Mouse (Mus musculus) neutrophil, adult 59 days (primary cell): Measurements from ENCODE around the gene Ash1l. TPM values are rescaled to one million over a fixed set of nuclear protein-coding genes. Genes with fewer than 3 reads are reported as not detected.

Experiments
- total RNA-seq, 2 experiments: library from RNA; stranded (reverse); gene quantifications; 1 replicate in 1 of 2; 2 replicates in 1 of 2; pipeline ENCODE4 v1.2.4; 2023

Gene Ash1l
- total RNA-seq = 10 to 100 TPM; 39.4 to 39.7 TPM

DNA sequence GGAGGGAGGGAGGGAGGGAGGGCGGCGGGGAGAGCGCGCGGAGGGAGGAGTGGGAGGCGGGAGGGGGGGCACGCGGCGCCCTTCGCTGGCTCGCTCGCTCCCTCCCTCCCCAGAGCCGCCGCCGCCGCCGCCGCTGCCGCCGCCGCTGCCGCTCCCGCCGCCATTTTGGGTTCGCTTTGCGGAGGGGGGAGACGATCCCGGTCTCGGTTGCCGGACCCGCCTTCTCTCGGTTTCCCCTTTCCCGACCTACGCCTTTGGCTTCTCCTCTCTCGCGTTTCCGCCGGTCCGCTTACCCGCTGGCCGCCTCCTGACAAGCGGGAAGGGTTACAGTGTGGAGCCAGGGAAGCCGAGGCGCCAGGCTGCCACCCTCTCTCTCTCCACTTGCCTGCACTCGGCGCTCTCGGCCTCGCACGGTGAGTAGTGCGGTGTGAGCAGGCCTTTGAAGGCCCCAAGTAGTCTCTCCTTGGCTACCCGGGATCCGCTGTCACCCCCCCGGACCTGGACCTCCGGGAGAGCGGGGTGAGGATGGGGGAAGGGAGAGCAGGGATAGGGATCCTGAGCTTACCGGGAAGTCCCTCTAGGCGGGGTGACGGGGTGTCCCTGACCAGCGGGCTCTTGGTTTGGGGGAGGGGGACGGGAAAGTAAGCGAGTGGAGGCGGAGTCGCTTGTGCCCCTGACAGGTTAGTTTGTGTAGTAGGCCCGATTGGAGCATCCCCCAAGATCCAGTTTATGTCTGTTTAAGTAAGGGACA is at the start of gene Ash1l, which contains the start of gene Dap3:
Ash1l (plus strand) TSS at position 47 of the 751 bp plus-strand sequence.
Dap3 (minus strand) TSS at position 606 of the 751 bp plus-strand sequence.

DNA sequence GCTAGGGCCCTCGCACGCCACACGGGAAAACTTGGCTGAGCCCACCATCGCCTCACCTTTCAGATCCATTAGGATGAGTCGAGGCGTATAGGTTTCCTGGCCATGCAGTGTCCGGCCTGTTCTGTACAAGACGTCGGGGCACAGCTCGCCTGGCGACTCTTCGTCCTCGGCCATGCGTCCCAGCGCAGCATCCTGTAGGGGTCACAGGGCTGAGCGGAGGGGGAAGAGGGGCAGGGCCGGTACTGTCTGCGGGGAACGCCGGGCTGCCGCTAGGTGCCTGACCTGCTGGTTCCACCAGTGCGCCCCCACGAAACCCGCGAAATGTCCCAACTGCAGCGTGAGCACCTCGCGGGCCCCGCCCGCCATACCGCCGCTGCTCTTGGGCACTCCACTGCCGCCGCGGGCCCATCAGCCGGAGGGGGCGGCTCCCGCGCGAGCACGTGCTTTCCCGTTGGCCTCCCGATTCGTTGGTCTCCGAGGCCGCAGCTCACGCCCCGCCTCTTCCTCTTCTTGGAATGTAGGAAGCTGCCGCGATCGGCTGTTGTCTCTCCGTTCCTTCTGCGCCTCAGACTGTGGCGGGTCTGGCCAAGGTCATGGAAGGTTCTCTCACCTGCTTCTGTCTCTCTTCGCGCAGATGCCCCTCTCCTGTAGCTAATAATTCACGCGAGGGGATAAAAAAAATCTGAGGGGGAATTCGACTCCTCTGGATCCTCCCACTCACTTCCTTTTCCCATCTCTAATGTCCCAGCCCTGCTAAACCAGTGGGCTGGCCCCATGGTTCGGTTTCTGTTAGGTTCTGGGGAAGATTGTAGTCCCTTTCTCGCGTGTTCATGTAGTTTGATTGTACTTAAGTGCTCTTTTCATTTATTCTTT is 36.7 kb upstream of the Ash1l start, which contains the start of gene Msto1:
Msto1 (minus strand) TSS at position 489 of the 873 bp plus-strand sequence.

DNA sequence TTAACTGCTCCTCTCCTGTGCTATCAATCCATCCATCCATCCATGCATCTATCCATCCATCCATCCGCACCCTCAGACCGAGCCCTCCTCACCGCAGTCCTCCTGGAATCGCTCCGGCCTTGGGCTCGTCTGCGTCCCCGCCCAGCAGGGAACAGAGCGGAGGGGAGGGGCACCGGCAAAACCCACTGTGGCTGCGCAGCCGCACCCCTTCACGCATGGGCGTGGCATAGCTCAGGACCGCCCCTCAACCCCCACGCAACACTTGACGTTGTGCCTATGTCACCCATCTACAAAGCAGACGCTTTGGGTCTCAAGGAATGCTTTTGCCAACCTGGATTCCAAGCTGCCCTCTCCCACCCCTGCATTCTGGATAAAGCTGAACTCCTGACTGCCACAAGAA is 142.8 kb downstream of the Ash1l start, which contains the start of gene Rusc1:
Rusc1 (minus strand) TSS at position 137 of the 400 bp plus-strand sequence.

DNA sequence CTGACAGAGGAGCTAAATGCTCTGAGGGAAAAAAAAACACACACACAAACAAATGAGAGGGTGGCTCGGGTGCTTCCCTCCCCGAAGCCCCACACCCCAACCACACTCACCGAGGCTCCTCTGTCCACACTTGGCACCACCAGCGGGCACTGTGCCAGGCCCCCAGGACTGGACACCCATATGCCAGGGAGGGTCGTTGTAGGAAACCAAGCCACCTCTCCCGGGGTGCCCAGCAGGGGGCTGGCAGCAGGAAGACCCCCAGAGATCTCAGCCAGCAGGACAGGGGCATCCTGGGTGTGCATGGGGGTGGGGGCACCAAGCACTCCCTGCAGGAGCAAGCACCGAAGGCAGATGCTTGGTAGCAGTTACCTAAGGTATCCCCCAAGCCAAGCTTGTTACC is 150.4 kb downstream of the Ash1l start, which contains the start of gene Gm43738:
Gm43738 (minus strand) TSS at position 289 of the 400 bp plus-strand sequence.

DNA sequence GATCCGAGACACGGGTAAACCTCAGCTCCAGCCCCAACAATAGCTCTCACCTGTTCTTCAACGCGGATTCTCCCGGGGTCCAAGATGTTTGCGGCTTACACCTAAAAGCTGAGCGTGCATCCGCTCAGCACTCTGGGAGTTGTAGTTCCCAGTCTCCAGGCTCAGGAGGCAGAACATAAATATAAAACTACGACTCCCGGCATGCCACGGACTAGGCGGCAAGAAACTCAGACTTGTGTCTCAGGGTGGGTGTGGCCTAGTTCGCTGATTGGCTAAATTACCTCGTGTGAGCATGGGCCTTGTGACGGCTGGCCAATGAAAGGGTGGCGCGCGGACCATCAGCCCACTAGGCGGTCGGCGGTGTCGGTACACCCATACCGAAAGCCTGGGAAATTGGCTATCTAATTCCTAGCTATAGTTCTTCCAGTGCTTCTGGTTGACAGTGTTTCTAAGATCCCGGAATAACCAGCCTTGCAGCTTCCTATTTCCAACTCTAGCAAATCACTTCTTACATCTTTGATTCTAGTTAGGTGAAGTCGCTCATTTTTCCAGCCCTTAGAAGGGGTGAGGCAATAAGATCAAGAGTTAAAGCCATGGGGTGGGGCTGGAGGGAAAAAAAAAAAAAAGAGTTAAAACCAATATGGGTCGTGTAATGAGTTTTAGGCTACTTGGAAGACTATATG is 151.5 kb downstream of the Ash1l start, which contains the start of gene Fdps:
Fdps (minus strand) TSS at position 148 of the 683 bp plus-strand sequence.

Other genes with a start within 250 kb of the Ash1l start
- gene Rit1, start 233.8 kb upstream of the Ash1l start, total RNA-seq = 10 to 100 TPM; 47.9 to 50.6 TPM
- under 1 TPM; 0.62 to 0.99 TPM for gene Syt11, start 175.5 kb upstream of the Ash1l start, total RNA-seq
- 10 to 100 TPM; 27.4 to 28.4 TPM for gene Gon4l, start 115.4 kb upstream of the Ash1l start, total RNA-seq
- 1 to 10 TPM; 5.6 to 7.2 TPM for gene Msto1, start 36.6 kb upstream of the Ash1l start, total RNA-seq
- 10 to 100 TPM; 62.2 to 63.3 TPM for gene Dap3, start 559 bp downstream of the Ash1l start, total RNA-seq
- 10 to 100 TPM; 18.7 to 23.5 TPM for gene Rusc1, start 142.7 kb downstream of the Ash1l start, total RNA-seq
- gene Gm43738, start 150.5 kb downstream of the Ash1l start, total RNA-seq = not detected
- gene Fdps, start 151.3 kb downstream of the Ash1l start, total RNA-seq = 10 to 100 TPM; 27.4 to 34.5 TPM
- 10 to 100 TPM in 1 of 2 experiments, 1 to 10 TPM in 1; 5.7 to 15.2 TPM for gene Pklr, start 185.5 kb downstream of the Ash1l start, total RNA-seq
- gene Hcn3, start 209.6 kb downstream of the Ash1l start, total RNA-seq = not detected
- gene Clk2, start 214.2 kb downstream of the Ash1l start, total RNA-seq = 10 to 100 TPM; 46.4 to 68.4 TPM
- gene Scamp3, start 226.9 kb downstream of the Ash1l start, total RNA-seq = 10 to 100 TPM; 43.8 to 48.0 TPM
- gene Fam189b, start 232.5 kb downstream of the Ash1l start, total RNA-seq = 1 to 10 TPM; 6.2 to 8.9 TPM